8 mouse cellular contexts compared by ENCODE assay signal in the genomic region with DNA sequence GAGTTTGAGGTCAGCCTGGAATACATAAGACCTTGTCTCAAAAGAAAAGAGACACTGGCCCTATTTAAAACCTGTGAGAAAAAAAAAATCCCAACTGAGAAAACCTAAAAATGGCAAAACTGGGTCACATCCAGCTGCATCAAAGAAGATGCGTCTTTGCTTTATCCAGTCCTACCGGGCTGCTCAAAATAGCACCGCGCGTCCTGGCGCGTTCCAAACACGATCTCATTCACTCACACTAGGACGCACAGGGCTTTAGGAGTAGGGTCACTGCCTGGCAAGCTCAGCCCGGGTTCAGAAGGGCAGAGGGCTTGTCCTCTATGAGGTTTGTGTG. TPM values are rescaled to one million over a fixed set of nuclear protein-coding genes. Genes with fewer than 3 reads are reported as not detected.
DNase-seq lines count a peak whose midpoint lies in the region; ATAC-seq and TF ChIP-seq lines count a peak whose summit lies in the region.

No protein-coding gene starts in this region.

- WGBS in forebrain, embryonic 11.5 days: 41% methylated on average over 10 of the region's 10 CpGs
- WGBS in liver, embryonic 16.5 days (ENCODE audit: insufficient replicate concordance): 51% methylated on average over 10 of the region's 10 CpGs

- H3K4me3 ChIP-seq in CH12.LX (replicated peaks in 1 of 3; ENCODE audit: low read depth in 2 of 3, low read length in 2 of 3, poor library complexity in 1 of 3): peak overlapping the region in 1 of 3 experiments; percentile 26
- no peak overlapping the region for H3K4me3 ChIP-seq in forebrain, embryonic 11.5 days (ENCODE audit: low read depth, low read length)
- no peak overlapping the region for H3K4me3 ChIP-seq in liver, embryonic 16.5 days (ENCODE audit: low read depth, low read length)

- TF ChIP-seq RAD21 in CH12.LX (IDR thresholded peaks at IDR 0.05; ENCODE audit: low read depth, low read length): no peak

- no peaks in the 10 kb centered on the region for H3K27me3 ChIP-seq in CH12.LX (replicated peaks)
- peaks cover 2% of the 10 kb centered on the region; the same call in 1 of the 2 replicates for H3K27me3 ChIP-seq in forebrain, embryonic 11.5 days (ENCODE audit: control insufficient read depth, insufficient read depth, low read length)
- no peaks in the 10 kb centered on the region for H3K27me3 ChIP-seq in liver, embryonic 16.5 days (ENCODE audit: control insufficient read depth, insufficient read depth, low read depth, low read length)

- no peak for TF ChIP-seq CTCF in CH12.LX (conservative IDR thresholded peaks at IDR 0.05 in 1 of 2, IDR thresholded peaks at IDR 0.05 in 1 of 2; ENCODE audit: low read depth in 2 of 2, low read length in 2 of 2)

- in situ Hi-C loops in CH12.LX (cut with MboI; ENCODE audit: low pct_ligation_motif_present, low pct_unique_long_range_greater_than_20kb, low sequenced_read_pairs): no loop called here

- peak overlapping the region; percentile 47; the same call in 1 of the 2 replicates for H3K4me2 ChIP-seq in CH12.LX (ENCODE audit: insufficient read depth, low read depth, poor library complexity, severe bottlenecking)
- H3K4me2 ChIP-seq in forebrain, embryonic 11.5 days (ENCODE audit: low read depth, low read length, severe bottlenecking): no peak overlapping the region
- H3K4me2 ChIP-seq in liver, embryonic 16.5 days (ENCODE audit: low read depth, low read length): 0 out of 2 replicates have a peak overlapping the region, but pooled peaks have one; percentile 43

- no peaks in the 10 kb centered on the region for H3K79me2 ChIP-seq in CH12.LX (replicated peaks; ENCODE audit: control insufficient read depth, extremely low read depth, insufficient read depth, poor library complexity, severe bottlenecking)

- no peak overlapping the region for H3K9ac ChIP-seq in CH12.LX (ENCODE audit: insufficient read depth, low read depth)
- H3K9ac ChIP-seq in forebrain, embryonic 11.5 days (ENCODE audit: low read length): no peak overlapping the region
- no peak overlapping the region for H3K9ac ChIP-seq in liver, embryonic 16.5 days (ENCODE audit: low read depth, low read length)

- no peak overlapping the region for H3K27ac ChIP-seq in CH12.LX (ENCODE audit: insufficient read depth, low read depth)
- H3K27ac ChIP-seq in forebrain, embryonic 11.5 days (ENCODE audit: low read depth, low read length): peak overlapping the region; percentile 13; the same call in 1 of the 2 replicates
- H3K27ac ChIP-seq in liver, embryonic 16.5 days (ENCODE audit: low read length): no peak overlapping the region

- ATAC-seq in forebrain, embryonic 11.5 days (replicated peaks; ENCODE audit: low FRiP score): no peak
- no peak for ATAC-seq in liver, embryonic 16.5 days (ENCODE audit: low read depth)

- peaks cover 2% of the 10 kb centered on the region for H3K9me3 ChIP-seq in CH12.LX (replicated peaks; ENCODE audit: low read length)
- H3K9me3 ChIP-seq in forebrain, embryonic 11.5 days (ENCODE audit: control insufficient read depth, low read length): no peaks in the 10 kb centered on the region
- no peaks in the 10 kb centered on the region for H3K9me3 ChIP-seq in liver, embryonic 16.5 days (replicated peaks; ENCODE audit: control insufficient read depth, low read length)

- DNase-seq in embryo, embryonic 10 days (ENCODE audit: low spot score): peak; percentile 33
- no peak for DNase-seq in embryo, embryonic 9.5 days (ENCODE audit: extremely low spot score)
- DNase-seq in CH12.LX (ENCODE audit: extremely low read depth): no peak
- no peak for DNase-seq in forebrain, embryonic 11.5 days (ENCODE audit: low spot score)
- DNase-seq in telencephalon, adult 2 months (ENCODE audit: low read depth, low spot score): peak; percentile 75
- no peak for DNase-seq in layer of hippocampus, adult 18-20 months (ENCODE audit: low spot score in 2 of 2)
- no peak for DNase-seq in retina, embryonic 14.5 days (ENCODE audit: low spot score)

- peaks cover 2 to 24% of the 10 kb centered on the region in 2 experiments; a peak in 2 of 4 replicates for H3K4me1 ChIP-seq in CH12.LX (ENCODE audit: control insufficient read depth in 1 of 2, insufficient read depth in 2 of 2)
- H3K4me1 ChIP-seq in forebrain, embryonic 11.5 days (replicated peaks; ENCODE audit: control insufficient read depth, insufficient read depth, low read length): peaks cover 14% of the 10 kb centered on the region; the same call in 1 of the 2 replicates
- H3K4me1 ChIP-seq in liver, embryonic 16.5 days (ENCODE audit: control insufficient read depth, low read depth, low read length): peaks cover 17% of the 10 kb centered on the region

- no peak for TF ChIP-seq POLR2A in CH12.LX (IDR thresholded peaks at IDR 0.05; ENCODE audit: low read depth, low read length)

- H3K36me3 ChIP-seq in CH12.LX (replicated peaks in 1 of 2; ENCODE audit: control insufficient read depth in 1 of 2, insufficient read depth in 1 of 2, low read length in 1 of 2): no peaks in the 10 kb centered on the region
- no peaks in the 10 kb centered on the region for H3K36me3 ChIP-seq in forebrain, embryonic 11.5 days (ENCODE audit: control insufficient read depth, insufficient read depth, low read length)
- H3K36me3 ChIP-seq in liver, embryonic 16.5 days (ENCODE audit: control insufficient read depth, insufficient read depth): no peaks in the 10 kb centered on the region

- dilution Hi-C loops in CH12.LX (cut with MboI; ENCODE audit: extremely low pct_ligation_motif_present, extremely low pct_unique_long_range_greater_than_20kb, low sequenced_read_pairs): no loop called here

- TF ChIP-seq EP300 in CH12.LX (IDR thresholded peaks at IDR 0.05; ENCODE audit: low read length): no peak

TF ChIP-seq in CH12.LX, 34 proteins besides CTCF, POLR2A, EP300 and RAD21:
- TF ChIP-seq MAFK (IDR thresholded peaks at IDR 0.05; ENCODE audit: insufficient replicate concordance, low read length): no peak
- no peak for TF ChIP-seq NRF1 (IDR thresholded peaks at IDR 0.05; ENCODE audit: low read depth, low read length)
- no peak for TF ChIP-seq ZNF384 (IDR thresholded peaks at IDR 0.05; ENCODE audit: low read depth, low read length)
TF ChIP-seq in CH12.LX: peak in this region for 0.

RNA-seq across cellular contexts. Expression of a gene that starts 9.4 kb away (rescaled TPM):
- total RNA-seq in CH12.LX (2012; rRNA removed) (0.59 and 0.76 TPM in 2 replicates), CH12.LX (2014; rRNA removed) (1.4 and 1.5 TPM in 2 replicates)
- polyA plus RNA-seq in CH12.LX (2012; ENCODE audit: insufficient read length, low read depth): 1.5 and 1.8 TPM in 2 replicates
- 0.32 and 0.77 TPM in 2 replicates for polyA plus RNA-seq in forebrain, embryonic 11.5 days (2014; fragmentation: Nextera tagmentation; extraction: Ambion mirVana)
- polyA plus RNA-seq in liver, embryonic 16.5 days (2015; fragmentation: Nextera tagmentation; extraction: Ambion mirVana): 1.3 and 1.6 TPM in 2 replicates
- total RNA-seq in layer of hippocampus, adult 18-20 months (2021): 1 to 10 TPM; 7.2 to 9.9 TPM

RNA-seq across cellular contexts. Expression of a gene that starts 38.8 kb away (rescaled TPM):
- total RNA-seq in CH12.LX (2012; rRNA removed) (3.4 and 5.0 TPM in 2 replicates), CH12.LX (2014; rRNA removed) (4.1 and 6.4 TPM in 2 replicates)
- polyA plus RNA-seq in CH12.LX (2012; ENCODE audit: insufficient read length, low read depth): 3.1 and 3.9 TPM in 2 replicates
- 49.4 TPM in 2 replicates for polyA plus RNA-seq in forebrain, embryonic 11.5 days (2014; fragmentation: Nextera tagmentation; extraction: Ambion mirVana)
- polyA plus RNA-seq in liver, embryonic 16.5 days (2015; fragmentation: Nextera tagmentation; extraction: Ambion mirVana): 1.9 and 2.2 TPM in 2 replicates
- total RNA-seq in layer of hippocampus, adult 18-20 months (2021): 10 to 100 TPM; 40.9 to 46.9 TPM

RNA-seq across cellular contexts. Expression of a gene that starts 54.3 kb away (rescaled TPM):
- total RNA-seq in CH12.LX (2012; rRNA removed) (8.2 and 11.0 TPM in 2 replicates), CH12.LX (2014; rRNA removed) (7.9 and 9.1 TPM in 2 replicates)
- polyA plus RNA-seq in CH12.LX (2012; ENCODE audit: insufficient read length, low read depth): 15.0 and 16.7 TPM in 2 replicates
- polyA plus RNA-seq in forebrain, embryonic 11.5 days (2014; fragmentation: Nextera tagmentation; extraction: Ambion mirVana): 5.2 and 5.5 TPM in 2 replicates
- 29.4 and 31.3 TPM in 2 replicates for polyA plus RNA-seq in liver, embryonic 16.5 days (2015; fragmentation: Nextera tagmentation; extraction: Ambion mirVana)
- 10 to 100 TPM; 12.6 to 15.0 TPM for total RNA-seq in layer of hippocampus, adult 18-20 months (2021)

Comparison
In these comparisons a context has a peak if more than half of its experiments do, and no peak if none do; other contexts are left out.
1. DNase-seq: peak in embryo, embryonic 10 days (single experiment) and telencephalon, adult 2 months (single experiment); none in embryo, embryonic 9.5 days (single experiment), CH12.LX (single experiment), forebrain, embryonic 11.5 days (single experiment), layer of hippocampus, adult 18-20 months (0 of 2) and retina, embryonic 14.5 days (single experiment).
2. RNA of a gene that starts 38.8 kb away (polyA plus RNA-seq): 49.4 TPM in forebrain, embryonic 11.5 days; 3.1 to 3.9 TPM in CH12.LX and 1.9 to 2.2 TPM in liver, embryonic 16.5 days; every median in the first group is over 10 times any median in the second.